Mouse (Mus musculus) intestine, postnatal 0 days (tissue): Measurements from ENCODE around the gene 9330182L06Rik. TPM values are rescaled to one million over a fixed set of nuclear protein-coding genes. Genes with fewer than 3 reads are reported as not detected.
A peak's percentile ranks its signal among the peaks of the same experiment; 100 is the strongest.

ENCODE experiments used
- ATAC-seq: fragments of 200-750 bp; cut with Nextera tagmentation; 2 replicates; pipeline ENCODE4 v1.8.0; 2017; ENCODE audit warnings: mild to moderate bottlenecking, moderate TSS enrichment, moderate library complexity
- H3K27ac ChIP-seq: fragments of 300-500 bp; sonication (generic); 2 replicates; pipeline ENCODE4 v1.5.1; 2014; ENCODE audit warnings: mild to moderate bottlenecking, low read depth, low read length, moderate library complexity
- H3K27me3 ChIP-seq: fragments of 300-500 bp; sonication (generic); replicated peaks from 2 replicates; pipeline ENCODE4 v1.6.1; 2014; ENCODE audit warnings: low read length, mixed read lengths; ENCODE audit not compliant: control insufficient read depth, insufficient read depth
- H3K36me3 ChIP-seq: fragments of 300-500 bp; sonication (generic); 2 replicates; pipeline ENCODE4 v1.6.1; 2014; ENCODE audit warnings: mild to moderate bottlenecking, moderate library complexity; ENCODE audit not compliant: control insufficient read depth, insufficient read depth
- H3K4me1 ChIP-seq: fragments of 300-500 bp; sonication (generic); replicated peaks from 2 replicates; pipeline ENCODE4 v1.6.1; 2014; ENCODE audit warnings: antibody characterized with exemption, low read length, mixed read lengths; ENCODE audit not compliant: control insufficient read depth, insufficient read depth
- H3K4me2 ChIP-seq: fragments of 300-500 bp; sonication (generic); replicated peaks from 2 replicates; pipeline ENCODE4 v1.6.1; 2014; ENCODE audit warnings: low read depth, mild to moderate bottlenecking, moderate library complexity
- H3K4me3 ChIP-seq: fragments of 300-500 bp; sonication (generic); 2 replicates; pipeline ENCODE4 v1.5.1; 2014; ENCODE audit warnings: low read depth, low read length
- H3K9ac ChIP-seq: fragments of 300-500 bp; sonication (generic); 2 replicates; pipeline ENCODE4 v1.6.1; 2014; ENCODE audit warnings: mild to moderate bottlenecking, low read depth, low read length
- H3K9me3 ChIP-seq: fragments of 300-500 bp; sonication (generic); 2 replicates; pipeline ENCODE4 v1.6.1; 2016; ENCODE audit warnings: mixed run types; ENCODE audit not compliant: control insufficient read depth
- CTCF ChIP-seq: sonication (generic); IDR thresholded peaks from 2 replicates; pipeline ENCODE4 v1.5.1; 2016; ENCODE audit warnings: low read depth, mild to moderate bottlenecking, control low read depth, antibody characterized with exemption, moderate library complexity
- WGBS: fragments of 180-500 bp; shearing (Covaris S2); extraction: QIAGEN DNeasy Blood & Tissue Kit; methylation state at CpG from one replicate; pipeline ENCODE4 v1.1.7; 2014; 5-methylcytosine and 5-hydroxymethylcytosine counted together
- polyA plus RNA-seq: library from polyadenylated mRNA; unstranded; fragments of >200 nt; fragmentation: Nextera tagmentation; extraction: Ambion mirVana; gene quantifications from 2 replicates; pipeline ENCODE4 v1.2.1, GENCODE M21; 2015

Gene 9330182L06Rik
- polyA plus RNA-seq, 1 experiment from 2014 or later, result 1.6 TPM

DNA sequence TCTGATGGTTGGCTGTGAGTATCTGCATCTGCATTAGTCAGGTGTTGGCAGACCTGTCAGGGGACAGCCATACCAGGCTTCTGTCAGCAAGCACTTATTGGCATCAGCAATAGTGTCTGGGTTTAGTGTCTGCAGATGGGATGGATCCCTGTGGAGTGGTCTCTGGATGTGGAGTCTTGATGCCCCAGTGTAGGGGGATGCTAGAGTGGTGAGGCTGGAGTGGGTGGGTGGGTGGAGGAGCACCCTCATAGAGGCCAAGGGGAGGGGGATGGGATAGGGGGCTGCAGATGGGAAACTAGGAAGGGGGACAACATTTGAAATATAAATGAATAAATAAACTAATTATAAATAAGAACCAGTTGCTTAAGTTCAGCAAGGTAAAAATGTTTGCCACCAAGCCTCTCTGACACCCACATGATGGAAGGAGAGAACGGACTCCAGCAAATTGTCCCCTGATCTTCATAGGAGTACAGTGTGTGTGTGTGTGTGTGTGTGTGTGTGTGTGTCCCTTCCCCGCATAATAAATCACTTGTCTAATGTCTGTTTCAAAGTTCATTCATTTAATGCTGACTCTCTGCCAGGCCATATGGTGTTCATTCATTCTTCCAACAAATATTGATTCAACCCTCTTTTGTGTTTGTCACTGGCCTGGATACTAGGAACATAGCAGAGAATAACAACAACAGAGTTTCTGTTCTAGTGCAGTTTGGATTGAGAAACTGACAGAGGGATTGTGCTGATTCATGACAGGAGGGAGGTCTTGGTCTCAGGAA lies 30.0 kb downstream of the 9330182L06Rik start:
- Histone ChIP-seq H3K27me3 (no peaks in the 10 kb centered on the region), H3K27ac (no peak overlapping the region), H3K4me1 (no peaks in the 10 kb centered on the region), H3K4me2 (no peak overlapping the region), H3K4me3 (no peak overlapping the region), H3K36me3 (no peaks in the 10 kb centered on the region), H3K9ac (no peak overlapping the region), H3K9me3 (no peaks in the 10 kb centered on the region)
- 73% methylated on average over 2 of the region's 2 CpGs for WGBS
- 0 out of 2 replicates have a peak, but pooled peaks have one; percentile 38 for ATAC-seq
- no peak for TF ChIP-seq CTCF

DNA sequence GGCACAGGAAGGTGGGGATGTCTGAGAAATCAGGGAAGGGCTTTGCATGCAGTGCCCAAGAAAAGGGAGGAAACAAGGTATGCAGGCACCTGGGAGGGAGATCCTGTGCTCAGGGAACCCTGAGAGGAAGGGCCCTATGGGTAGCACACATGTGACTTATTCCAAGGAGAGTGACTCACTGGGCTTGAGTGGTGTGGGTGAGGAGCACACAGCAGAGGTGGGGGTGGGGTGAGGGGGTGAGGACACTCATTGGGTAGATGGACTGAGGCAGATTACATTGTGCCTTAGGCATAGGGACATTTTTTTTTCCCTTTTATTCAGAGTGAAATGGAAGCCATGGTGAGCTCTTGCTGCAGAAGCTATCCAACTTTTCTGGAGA lies 30.6 kb downstream of the 9330182L06Rik start:
- H3K4me3 ChIP-seq, result no peak overlapping the region
- no peak overlapping the region for H3K4me2 ChIP-seq
- H3K36me3 ChIP-seq, result no peaks in the 10 kb centered on the region
- no peaks in the 10 kb centered on the region for H3K27me3 ChIP-seq
- H3K9me3 ChIP-seq, result no peaks in the 10 kb centered on the region
- no peak overlapping the region for H3K27ac ChIP-seq
- no peak for TF ChIP-seq CTCF
- H3K4me1 ChIP-seq, result no peaks in the 10 kb centered on the region
- no peak overlapping the region for H3K9ac ChIP-seq
- no peak for ATAC-seq

GRCm38 (mm10) chr5:9326863-9327262 lies 60.9 kb downstream of the 9330182L06Rik start:
- no peaks in the 10 kb centered on the region for H3K4me1 ChIP-seq
- H3K4me3 ChIP-seq, result no peak overlapping the region
- H3K9me3 ChIP-seq, result no peaks in the 10 kb centered on the region
- H3K27ac ChIP-seq, result no peak overlapping the region
- 36% methylated on average over 1 of the region's 1 CpGs for WGBS
- no peak overlapping the region for H3K4me2 ChIP-seq
- TF ChIP-seq CTCF, result no peak
- no peak for ATAC-seq
- no peaks in the 10 kb centered on the region for H3K36me3 ChIP-seq
- no peaks in the 10 kb centered on the region for H3K27me3 ChIP-seq
- H3K9ac ChIP-seq, result no peak overlapping the region

- no peak overlapping the region for H3K4me3 ChIP-seq
- H3K9me3 ChIP-seq, result no peaks in the 10 kb centered on the region
- H3K36me3 ChIP-seq, result no peaks in the 10 kb centered on the region
- no peak for ATAC-seq
- no peak overlapping the region for H3K9ac ChIP-seq
- H3K27me3 ChIP-seq, result no peaks in the 10 kb centered on the region
- WGBS, result 79% methylated on average over 1 of the region's 1 CpGs
- H3K4me2 ChIP-seq, result no peak overlapping the region
- TF ChIP-seq CTCF, result no peak
- no peak overlapping the region for H3K27ac ChIP-seq
- H3K4me1 ChIP-seq, result no peaks in the 10 kb centered on the region
Measured at GRCm38 (mm10) chr5:9327528-9327927, 61.6 kb downstream of the 9330182L06Rik start.

- ATAC-seq, result no peak
Measured at GRCm38 (mm10) chr5:9338756-9339510, 73.0 kb downstream of the 9330182L06Rik start.

DNA sequence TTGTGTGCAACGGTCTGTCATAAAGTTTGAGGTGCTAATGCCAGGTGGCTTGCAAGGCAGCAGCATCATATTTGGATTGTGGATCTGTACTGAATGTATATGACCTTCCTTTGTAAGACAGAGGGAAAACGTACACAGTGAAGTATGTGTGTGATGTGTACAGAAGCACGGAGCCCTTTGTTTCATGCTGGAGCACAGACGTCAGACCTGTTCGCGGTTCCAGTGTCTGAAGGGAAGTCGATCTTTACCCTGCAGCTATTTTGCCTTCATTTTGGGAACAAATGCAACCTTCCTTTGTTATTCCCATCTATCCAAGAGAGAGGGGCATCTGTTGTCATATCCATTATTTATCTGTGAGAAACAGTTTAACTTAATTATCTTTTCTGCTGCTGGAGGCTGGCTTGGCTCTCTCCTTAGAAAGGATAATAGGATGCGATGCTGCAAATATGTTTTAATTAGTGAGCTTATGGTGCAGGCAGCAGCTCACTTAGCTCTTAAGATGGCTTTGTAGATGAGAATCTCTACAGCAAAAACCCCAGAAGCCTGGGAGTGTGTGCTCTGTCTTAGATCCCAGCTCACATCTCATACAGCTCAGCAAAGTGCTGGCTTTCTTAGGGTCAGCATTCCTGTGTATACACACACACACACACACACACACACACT lies 73.7 kb downstream of the 9330182L06Rik start:
- Histone ChIP-seq H3K27me3 (no peaks in the 10 kb centered on the region), H3K4me3 (no peak overlapping the region), H3K9ac (no peak overlapping the region), H3K27ac (no peak overlapping the region), H3K4me2 (no peak overlapping the region), H3K4me1 (no peaks in the 10 kb centered on the region), H3K36me3 (no peaks in the 10 kb centered on the region), H3K9me3 (no peaks in the 10 kb centered on the region)
- no peak for TF ChIP-seq CTCF
- WGBS, result 79% methylated on average over 8 of the region's 8 CpGs
- ATAC-seq, result no peak

More at GRCm38 (mm10) chr5:9338756-9339510, 73.0 kb downstream of the 9330182L06Rik start:
- TF ChIP-seq CTCF, result no peak
- Histone ChIP-seq H3K36me3 (no peaks in the 10 kb centered on the region), H3K4me2 (no peak overlapping the region), H3K27me3 (no peaks in the 10 kb centered on the region), H3K27ac (no peak overlapping the region), H3K9ac (no peak overlapping the region), H3K9me3 (no peaks in the 10 kb centered on the region), H3K4me1 (no peaks in the 10 kb centered on the region), H3K4me3 (no peak overlapping the region)
- WGBS, result 72% methylated on average over 7 of the region's 7 CpGs
